Comparison of ENCODE assay signal across 8 mouse cellular contexts in the genomic region with DNA sequence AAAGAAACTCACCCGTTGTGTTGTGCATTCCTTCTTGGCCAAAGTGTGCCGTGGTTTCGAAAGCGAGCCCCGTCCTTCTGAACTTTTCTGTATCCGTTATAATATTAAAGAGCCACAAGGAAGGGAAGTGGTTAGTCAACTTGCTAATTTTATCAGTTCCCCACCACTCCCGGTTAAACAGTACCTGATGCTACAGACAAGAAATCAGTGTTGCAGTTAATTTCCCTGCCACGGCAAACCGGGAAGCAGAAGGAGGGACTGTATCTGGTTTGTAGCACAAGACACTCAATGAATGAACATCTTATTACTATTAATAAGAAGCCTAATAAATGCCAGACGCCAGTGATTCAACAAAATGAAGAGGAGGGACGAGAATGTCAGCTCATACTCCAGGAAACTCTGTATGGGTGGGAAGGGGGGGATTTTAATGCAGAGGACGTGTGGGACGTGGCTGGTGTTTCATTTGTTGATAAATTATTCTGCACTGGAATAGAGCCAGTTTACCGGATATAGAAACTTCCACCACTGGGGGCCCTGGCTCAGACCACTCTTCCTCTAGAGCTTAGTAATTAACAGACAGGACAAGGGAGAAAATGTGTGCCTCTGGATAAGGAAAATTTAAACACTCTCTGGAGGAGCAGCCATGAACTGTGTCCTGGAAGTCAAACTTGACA.
DNase-seq lines count a peak whose midpoint lies in the region; ATAC-seq lines count a peak whose summit lies in the region.

No protein-coding gene starts in this region.

- peak overlapping the region; percentile 71 for H3K27ac ChIP-seq in lung, embryonic 15.5 days
- H3K27ac ChIP-seq in limb, embryonic 15.5 days, result no peak overlapping the region
- H3K27ac ChIP-seq in stomach, embryonic 15.5 days, result peak overlapping the region; percentile 54; the same call in 1 of the 2 replicates

- peak; percentile 74; the same call in 1 of the 2 replicates for ATAC-seq in lung, embryonic 15.5 days (ENCODE audit: borderline replicate concordance, extremely low read depth, low FRiP score, low TSS enrichment)
- ATAC-seq in limb, embryonic 15.5 days (ENCODE audit: insufficient number of reproducible peaks, low FRiP score, low TSS enrichment, low read depth), result no peak; the same call in 1 of the 2 replicates
- peak; percentile 35; the same call in 1 of the 2 replicates for ATAC-seq in stomach, embryonic 15.5 days (ENCODE audit: insufficient read depth, low FRiP score, low read depth)

- no peaks in the 10 kb centered on the region for H3K9me3 ChIP-seq in lung, embryonic 15.5 days
- no peaks in the 10 kb centered on the region for H3K9me3 ChIP-seq in limb, embryonic 15.5 days
- no peaks in the 10 kb centered on the region for H3K9me3 ChIP-seq in stomach, embryonic 15.5 days

- WGBS in lung, embryonic 15.5 days, result 16% methylated on average over 14 of the region's 14 CpGs
- WGBS in limb, embryonic 15.5 days, result 18% methylated on average over 14 of the region's 14 CpGs
- WGBS in stomach, embryonic 15.5 days, result 32% methylated on average over 14 of the region's 14 CpGs

- peak overlapping the region; percentile 33 for H3K4me3 ChIP-seq in lung, embryonic 15.5 days
- H3K4me3 ChIP-seq in limb, embryonic 15.5 days, result peak overlapping the region; percentile 20
- peak overlapping the region; percentile 12 for H3K4me3 ChIP-seq in stomach, embryonic 15.5 days (replicated peaks)

- peaks cover 11% of the 10 kb centered on the region for H3K4me1 ChIP-seq in lung, embryonic 15.5 days
- no peaks in the 10 kb centered on the region for H3K4me1 ChIP-seq in limb, embryonic 15.5 days
- H3K4me1 ChIP-seq in stomach, embryonic 15.5 days, result no peaks in the 10 kb centered on the region

- DNase-seq in lung, postnatal 25 days (ENCODE audit: low spot score), result no peak
- DNase-seq in heart, adult 9 months (ENCODE audit: low spot score in 2 of 2), result peak; percentile 16 to 25
- no peak for DNase-seq in layer of hippocampus, postnatal 25 days (ENCODE audit: extremely low spot score in 1 of 2, low spot score in 1 of 2)
- DNase-seq in adrenal gland, adult 2 months, result no peak
- no peak for DNase-seq in adrenal gland, postnatal 14 days

- H3K27me3 ChIP-seq in lung, embryonic 15.5 days, result no peaks in the 10 kb centered on the region
- no peaks in the 10 kb centered on the region for H3K27me3 ChIP-seq in limb, embryonic 15.5 days
- no peaks in the 10 kb centered on the region for H3K27me3 ChIP-seq in stomach, embryonic 15.5 days (replicated peaks)

- peak overlapping the region; percentile 45 for H3K4me2 ChIP-seq in lung, embryonic 15.5 days
- H3K4me2 ChIP-seq in limb, embryonic 15.5 days, result peak overlapping the region; percentile 40
- peak overlapping the region; percentile 42 for H3K4me2 ChIP-seq in stomach, embryonic 15.5 days

- H3K36me3 ChIP-seq in lung, embryonic 15.5 days, result no peaks in the 10 kb centered on the region
- no peaks in the 10 kb centered on the region for H3K36me3 ChIP-seq in limb, embryonic 15.5 days
- H3K36me3 ChIP-seq in stomach, embryonic 15.5 days, result no peaks in the 10 kb centered on the region

- no peak overlapping the region; the same call in 1 of the 2 replicates for H3K9ac ChIP-seq in lung, embryonic 15.5 days
- H3K9ac ChIP-seq in limb, embryonic 15.5 days, result no peak overlapping the region
- H3K9ac ChIP-seq in stomach, embryonic 15.5 days, result no peak overlapping the region

Comparison
In these comparisons a context has a peak if more than half of its experiments do, and no peak if none do; other contexts are left out.
1. DNase-seq: peak in heart, adult 9 months (2 of 2); none in lung, postnatal 25 days (single experiment), layer of hippocampus, postnatal 25 days (0 of 2), adrenal gland, adult 2 months (single experiment) and adrenal gland, postnatal 14 days (single experiment).
2. Peak in every context shown above with its lines, with median percentiles within 50 percentile points of each other: H3K4me2 ChIP-seq and H3K4me3 ChIP-seq.